Mouse (Mus musculus) hindbrain, embryonic 14.5 days (tissue): Measurements from ENCODE around the gene Vmn1r197. TPM values are rescaled to one million over a fixed set of nuclear protein-coding genes. Genes with fewer than 3 reads are reported as not detected.
"Not testable (repeated sequence)": the region's sequence is repeated elsewhere in the genome, so short reads cannot be mapped to it uniquely, and the experiment has no call there.

ENCODE experiments used
- ATAC-seq: fragments of 200-750 bp; cut with Nextera tagmentation; 2 replicates; pipeline ENCODE4 v1.8.0; 2017; ENCODE audit warnings: moderate number of reproducible peaks, mild to moderate bottlenecking, moderate TSS enrichment, moderate library complexity; ENCODE audit not compliant: low FRiP score
- DNase-seq: peaks from one replicate; pipeline ENCODE4 v3.0.0-alpha.2; 2015; ENCODE audit warnings: low spot score
- H3K27ac ChIP-seq: fragments of 300-500 bp; sonication (generic); 2 replicates; pipeline ENCODE4 v1.5.1; 2014; ENCODE audit warnings: mild to moderate bottlenecking, moderate library complexity
- H3K27me3 ChIP-seq: fragments of 300-500 bp; sonication (generic); 2 replicates; pipeline ENCODE4 v1.6.1; 2014; ENCODE audit warnings: mild to moderate bottlenecking, low read length, mixed read lengths; ENCODE audit not compliant: control insufficient read depth, insufficient read depth
- H3K36me3 ChIP-seq: fragments of 300-500 bp; sonication (generic); replicated peaks from 2 replicates; pipeline ENCODE4 v1.6.1; 2014; ENCODE audit not compliant: control insufficient read depth, insufficient read depth
- H3K4me1 ChIP-seq: fragments of 300-500 bp; sonication (generic); replicated peaks from 2 replicates; pipeline ENCODE4 v1.6.1; 2014; ENCODE audit warnings: antibody characterized with exemption, low read length, mixed read lengths; ENCODE audit not compliant: control insufficient read depth, insufficient read depth
- H3K4me2 ChIP-seq: fragments of 300-500 bp; sonication (generic); replicated peaks from 2 replicates; pipeline ENCODE4 v1.6.1; 2014; ENCODE audit warnings: mild to moderate bottlenecking, moderate library complexity
- H3K4me3 ChIP-seq: fragments of 300-500 bp; sonication (generic); replicated peaks from 2 replicates; pipeline ENCODE4 v1.5.1; 2014; ENCODE audit warnings: mild to moderate bottlenecking, low read length
- H3K9ac ChIP-seq: fragments of 300-500 bp; sonication (generic); 2 replicates; pipeline ENCODE4 v1.6.1; 2014
- H3K9me3 ChIP-seq: fragments of 300-500 bp; sonication (generic); 2 replicates; pipeline ENCODE4 v1.6.1; 2016; ENCODE audit warnings: low read length; ENCODE audit not compliant: control insufficient read depth
- WGBS: fragments of 180-500 bp; shearing (Covaris S2); extraction: QIAGEN DNeasy Blood & Tissue Kit; methylation state at CpG from one replicate; pipeline ENCODE4 v1.1.7; 2014; 5-methylcytosine and 5-hydroxymethylcytosine counted together
- polyA plus RNA-seq: library from polyadenylated mRNA; unstranded; fragments of >200 nt; fragmentation: Nextera tagmentation; extraction: Ambion mirVana; gene quantifications from 2 replicates; pipeline ENCODE4 v1.2.1, GENCODE M21; 2014

Vmn1r197 gene
- polyA plus RNA-seq, 1 experiment from 2014 or later = not detected

- DNase-seq (no peak), ATAC-seq (no peak)
- H3K4me1 ChIP-seq = no peaks in the 10 kb centered on the region
- H3K4me2 ChIP-seq = no peak overlapping the region
- 96% methylated on average over 1 of the region's 1 CpGs for WGBS
- no peaks in the 10 kb centered on the region for H3K27me3 ChIP-seq
- no peaks in the 10 kb centered on the region for H3K36me3 ChIP-seq
- H3K27ac ChIP-seq = no peak overlapping the region
- no peaks in the 10 kb centered on the region for H3K9me3 ChIP-seq
- H3K9ac ChIP-seq = no peak overlapping the region
- H3K4me3 ChIP-seq = no peak overlapping the region
Measured at GRCm38 (mm10) chr13:22350813-22351212, 26.4 kb downstream of the Vmn1r197 start.

- Histone ChIP-seq H3K36me3 (no peaks in the 10 kb centered on the region), H3K27me3 (no peaks in the 10 kb centered on the region), H3K4me2 (no peak within 1 kb of the TSS), H3K4me1 (no peaks in the 10 kb centered on the region), H3K4me3 (no peak within 1 kb of the TSS), H3K9ac (no peak within 1 kb of the TSS), H3K9me3 (no peaks in the 10 kb centered on the region), H3K27ac (no peak within 1 kb of the TSS)
- DNase-seq = no peak
- ATAC-seq = no peak
- WGBS = 84% methylated on average over 2 of the region's 2 CpGs
Measured at GRCm38 (mm10) chr13:22379518-22379917, 55.1 kb downstream of the Vmn1r197 start, which contains the start of gene Vmn1r199. TSS of gene Vmn1r199 (plus strand) at chr13:22379818.

- H3K4me1 ChIP-seq, DNase-seq, H3K27ac ChIP-seq, H3K9ac ChIP-seq, H3K9me3 ChIP-seq, ATAC-seq, H3K4me3 ChIP-seq, H3K36me3 ChIP-seq, H3K27me3 ChIP-seq, H3K4me2 ChIP-seq: not testable (repeated sequence)
- WGBS = 75% methylated on average over 3 of the region's 3 CpGs
Measured at GRCm38 (mm10) chr13:22381128-22381527, 56.7 kb downstream of the Vmn1r197 start.

Other genes starting within 250 kb of the Vmn1r197 start
- not detected in 2 replicates for gene Vmn1r188, start 240.1 kb upstream of the Vmn1r197 start, polyA plus RNA-seq
- not detected in 2 replicates for gene Vmn1r189, start 218.8 kb upstream of the Vmn1r197 start, polyA plus RNA-seq
- not detected in 2 replicates for gene Vmn1r191, start 140.6 kb upstream of the Vmn1r197 start, polyA plus RNA-seq
- not detected in 2 replicates for gene Vmn1r192, start 133.4 kb upstream of the Vmn1r197 start, polyA plus RNA-seq
- 0.14 TPM in 1 of 2 replicates, not detected in the other for gene Vmn1r193, start 101.4 kb upstream of the Vmn1r197 start, polyA plus RNA-seq
- not detected in 2 replicates for gene Vmn1r194, start 80.4 kb upstream of the Vmn1r197 start, polyA plus RNA-seq
- not detected in 2 replicates for gene Vmn1r195, start 54.1 kb upstream of the Vmn1r197 start, polyA plus RNA-seq
- gene Vmn1r196, start 34.7 kb upstream of the Vmn1r197 start, polyA plus RNA-seq = not detected in 2 replicates
- gene Vmn1r198, start 25.8 kb downstream of the Vmn1r197 start, polyA plus RNA-seq = not detected in 2 replicates
- not detected in 2 replicates for gene Vmn1r199, start 55.2 kb downstream of the Vmn1r197 start, polyA plus RNA-seq
- gene Vmn1r200, start 65.8 kb downstream of the Vmn1r197 start, polyA plus RNA-seq = 0.20 TPM in 1 of 2 replicates, not detected in the other
- not detected in 2 replicates for gene Vmn1r201, start 147.3 kb downstream of the Vmn1r197 start, polyA plus RNA-seq
- gene Vmn1r202, start 180.8 kb downstream of the Vmn1r197 start, polyA plus RNA-seq = not detected in 2 replicates
- gene Vmn1r203, start 193.5 kb downstream of the Vmn1r197 start, polyA plus RNA-seq = not detected in 2 replicates
- not detected in 2 replicates for gene Vmn1r204, start 228.6 kb downstream of the Vmn1r197 start, polyA plus RNA-seq